Comparison of ENCODE assay signal across 13 mouse cellular contexts in genomic region chr4:44714111-44714621, GRCm38 (mm10). TPM values are rescaled to one million over a fixed set of nuclear protein-coding genes. Genes with fewer than 3 reads are reported as not detected.
DNase-seq lines count a peak whose midpoint lies in the region; ATAC-seq and TF ChIP-seq lines count a peak whose summit lies in the region.
"Had no signal": no experiment of that assay in that cellular context is flagged by ENCODE, and none has a peak within 500 bp of the region (broad histone marks: within the 10 kb centered on the region; RNA-seq: fewer than 3 reads in every experiment).

No protein-coding gene starts in this region.

- 2% methylated on average over 27 of the region's 27 CpGs for whole genome bisulfite sequencing in forebrain, embryonic 10.5 days
- WGBS in forebrain, embryonic 14.5 days, result 2% methylated on average over 27 of the region's 27 CpGs
- under 1% methylated on average over 23 of the region's 27 CpGs for WGBS in embryonic facial prominence, embryonic 14.5 days
- 1% methylated on average over 27 of the region's 27 CpGs for WGBS in midbrain, postnatal 0 days

- ATAC-seq in forebrain, embryonic 14.5 days, result no peak
- ATAC-seq in embryonic facial prominence, embryonic 14.5 days (ENCODE audit: low read depth), result no peak
- ATAC-seq in midbrain, postnatal 0 days (ENCODE audit: low FRiP score), result no peak
- ATAC-seq: intestine, embryonic 15.5 days; Patski had no signal

- no peak overlapping the region for H3K4me2 ChIP-seq in forebrain, embryonic 14.5 days (ENCODE audit: low read length)
- H3K4me2 ChIP-seq in embryonic facial prominence, embryonic 14.5 days (ENCODE audit: low read depth, low read length), result no peak overlapping the region
- peak overlapping the region; percentile 39; the same call in 1 of the 2 replicates for H3K4me2 ChIP-seq in midbrain, postnatal 0 days (ENCODE audit: low read depth, low read length, poor library complexity, severe bottlenecking)
- H3K4me2 ChIP-seq: embryonic facial prominence, embryonic 15.5 days; intestine, embryonic 15.5 days had no signal

- TF ChIP-seq CTCF in midbrain, postnatal 0 days (IDR thresholded peaks at IDR 0.05), result no peak

- H3K36me3 ChIP-seq in forebrain, embryonic 10.5 days (replicated peaks), result no peaks in the 10 kb centered on the region
- H3K36me3 ChIP-seq in forebrain, embryonic 14.5 days (ENCODE audit: control insufficient read depth, insufficient read depth, low read length), result no peaks in the 10 kb centered on the region
- H3K36me3 ChIP-seq in embryonic facial prominence, embryonic 14.5 days (ENCODE audit: control insufficient read depth, insufficient read depth, low read length), result no peaks in the 10 kb centered on the region
- no peaks in the 10 kb centered on the region for H3K36me3 ChIP-seq in midbrain, postnatal 0 days (ENCODE audit: insufficient read depth, low read length)
- H3K36me3 ChIP-seq: embryonic facial prominence, embryonic 15.5 days; intestine, embryonic 15.5 days had no signal

- no peak overlapping the region for H3K9ac ChIP-seq in forebrain, embryonic 14.5 days (ENCODE audit: low read length)
- H3K9ac ChIP-seq in embryonic facial prominence, embryonic 14.5 days (ENCODE audit: low read depth, low read length), result no peak overlapping the region
- H3K9ac ChIP-seq in midbrain, postnatal 0 days (replicated peaks; ENCODE audit: low read length, poor library complexity, severe bottlenecking), result no peak overlapping the region
- H3K9ac ChIP-seq: embryonic facial prominence, embryonic 15.5 days; intestine, embryonic 15.5 days had no signal

- H3K4me1 ChIP-seq in forebrain, embryonic 10.5 days, result peaks cover 51% of the 10 kb centered on the region
- H3K4me1 ChIP-seq in forebrain, embryonic 14.5 days (ENCODE audit: control insufficient read depth, insufficient read depth, low read length), result no peaks in the 10 kb centered on the region
- 0 out of 2 replicates have a peak, but pooled peaks cover 3% of the 10 kb centered on the region for H3K4me1 ChIP-seq in embryonic facial prominence, embryonic 14.5 days (ENCODE audit: control insufficient read depth, insufficient read depth, low read length)
- H3K4me1 ChIP-seq in midbrain, postnatal 0 days (ENCODE audit: insufficient read depth, low read length), result no peaks in the 10 kb centered on the region

- peak; percentile 50 for DNase-seq in forebrain, embryonic 10.5 days (ENCODE audit: extremely low spot score, low spot score)
- DNase-seq in forebrain, embryonic 14.5 days (ENCODE audit: low spot score), result no peak
- DNase-seq in kidney, postnatal 4 days, result peak; percentile 15 to 28
- DNase-seq in kidney, adult 11 months, result no peak
- DNase-seq in embryonic facial prominence, embryonic 14.5 days (ENCODE audit: low spot score), result no peak
- DNase-seq in midbrain, postnatal 0 days (ENCODE audit: low spot score), result no peak
- no peak for DNase-seq in layer of hippocampus, adult 9-11 months
- DNase-seq in frontal cortex, postnatal 10 days (ENCODE audit: low spot score in 2 of 2), result no peak
- DNase-seq: gastrocnemius, postnatal 25 days; lung, postnatal 36 days had no signal

- H3K4me3 ChIP-seq in forebrain, embryonic 10.5 days, result peak overlapping the region; percentile 33
- H3K4me3 ChIP-seq in forebrain, embryonic 14.5 days (ENCODE audit: low read depth, low read length), result no peak overlapping the region
- 0 out of 2 replicates have a peak overlapping the region, but pooled peaks have one; percentile 0 for H3K4me3 ChIP-seq in embryonic facial prominence, embryonic 14.5 days (ENCODE audit: low read depth, low read length)
- peak overlapping the region; percentile 10; the same call in 1 of the 2 replicates for H3K4me3 ChIP-seq in midbrain, postnatal 0 days (ENCODE audit: low read depth, low read length)
- H3K4me3 ChIP-seq: embryonic facial prominence, embryonic 15.5 days; intestine, embryonic 15.5 days had no signal

- peaks cover 99% of the 10 kb centered on the region for H3K27me3 ChIP-seq in forebrain, embryonic 10.5 days (ENCODE audit: poor library complexity, severe bottlenecking)
- H3K27me3 ChIP-seq in forebrain, embryonic 14.5 days (replicated peaks; ENCODE audit: control insufficient read depth, insufficient read depth, low read length), result peaks cover 80% of the 10 kb centered on the region
- H3K27me3 ChIP-seq in embryonic facial prominence, embryonic 14.5 days (replicated peaks; ENCODE audit: control insufficient read depth, insufficient read depth, low read length), result peaks cover 92% of the 10 kb centered on the region
- H3K27me3 ChIP-seq in midbrain, postnatal 0 days (ENCODE audit: insufficient read depth, low read length), result peaks cover 65% of the 10 kb centered on the region

- H3K27ac ChIP-seq in forebrain, embryonic 10.5 days, result no peak overlapping the region
- no peak overlapping the region for H3K27ac ChIP-seq in forebrain, embryonic 14.5 days (ENCODE audit: low read depth, low read length)
- no peak overlapping the region for H3K27ac ChIP-seq in embryonic facial prominence, embryonic 14.5 days (replicated peaks; ENCODE audit: low read depth, low read length)
- H3K27ac ChIP-seq in midbrain, postnatal 0 days (ENCODE audit: low read depth, low read length), result 0 out of 2 replicates have a peak overlapping the region, but pooled peaks have one; percentile 26
- H3K27ac ChIP-seq: embryonic facial prominence, embryonic 15.5 days; intestine, embryonic 15.5 days had no signal

- no peaks in the 10 kb centered on the region for H3K9me3 ChIP-seq in forebrain, embryonic 10.5 days
- H3K9me3 ChIP-seq in forebrain, embryonic 14.5 days (replicated peaks; ENCODE audit: control insufficient read depth, low read length), result no peaks in the 10 kb centered on the region
- no peaks in the 10 kb centered on the region for H3K9me3 ChIP-seq in embryonic facial prominence, embryonic 14.5 days (ENCODE audit: control insufficient read depth, low read length)
- H3K9me3 ChIP-seq in midbrain, postnatal 0 days (ENCODE audit: low read length), result no peaks in the 10 kb centered on the region
- H3K9me3 ChIP-seq: embryonic facial prominence, embryonic 15.5 days; intestine, embryonic 15.5 days had no signal

RNA-seq across cellular contexts. Expression of gene Pax5, which starts 3.9 kb away (rescaled TPM):
- 0.26 and 0.71 TPM in 2 replicates for polyA plus RNA-seq in forebrain, embryonic 10.5 days (2016; fragmentation: Nextera tagmentation; extraction: Ambion mirVana)
- polyA plus RNA-seq in forebrain, embryonic 14.5 days (2014; fragmentation: Nextera tagmentation; extraction: Ambion mirVana), result 0.10 and 0.20 TPM in 2 replicates
- polyA plus RNA-seq in embryonic facial prominence, embryonic 14.5 days (2014; fragmentation: Nextera tagmentation; extraction: Ambion mirVana), result 0.08 and 0.09 TPM in 2 replicates
- 46.0 and 61.3 TPM in 2 replicates for total RNA-seq in midbrain, postnatal 0 days (2014; rRNA removed)
- polyA plus RNA-seq in midbrain, postnatal 0 days (2015; fragmentation: Nextera tagmentation; extraction: Ambion mirVana), result 3.0 and 3.4 TPM in 2 replicates
- polyA plus RNA-seq: Patski had no signal

RNA-seq across cellular contexts. Expression of gene Zcchc7, which starts 41.5 kb away (rescaled TPM):
- polyA plus RNA-seq in forebrain, embryonic 10.5 days (2016; fragmentation: Nextera tagmentation; extraction: Ambion mirVana), result 21.9 and 24.7 TPM in 2 replicates
- polyA plus RNA-seq in forebrain, embryonic 14.5 days (2014; fragmentation: Nextera tagmentation; extraction: Ambion mirVana), result 23.2 and 32.1 TPM in 2 replicates
- polyA plus RNA-seq in embryonic facial prominence, embryonic 14.5 days (2014; fragmentation: Nextera tagmentation; extraction: Ambion mirVana), result 29.8 and 37.9 TPM in 2 replicates
- 17.3 and 23.5 TPM in 2 replicates for total RNA-seq in midbrain, postnatal 0 days (2014; rRNA removed)
- polyA plus RNA-seq in midbrain, postnatal 0 days (2015; fragmentation: Nextera tagmentation; extraction: Ambion mirVana), result 25.5 and 34.5 TPM in 2 replicates

Comparison
In these comparisons a context has a peak if more than half of its experiments do, and no peak if none do; other contexts are left out.
1. DNase-seq: peak in forebrain, embryonic 10.5 days (single experiment) and kidney, postnatal 4 days (2 of 2); none in forebrain, embryonic 14.5 days (single experiment), kidney, adult 11 months (single experiment), embryonic facial prominence, embryonic 14.5 days (single experiment), midbrain, postnatal 0 days (single experiment), layer of hippocampus, adult 9-11 months (single experiment) and frontal cortex, postnatal 10 days (0 of 2).